Mouse (Mus musculus): ENCODE results near the gene Rbfox1.

- TF ChIP-seq POLR2A (IDR thresholded peaks at IDR 0.05; ENCODE audit: low read depth, low read length) (no peak), CTCF (IDR thresholded peaks at IDR 0.05; ENCODE audit: borderline replicate concordance, insufficient read depth, low read length) (no peak)
Observed at GRCm38 (mm10) chr16:6712341-6712740, 827.2 kb downstream of the Rbfox1 start.
